Mouse (Mus musculus) liver, embryonic 14.5 days (tissue): ENCODE measurements around the gene Gtf2a2.

Experiments used
- CTCF ChIP-seq: IDR thresholded peaks from 2 replicates; pipeline ENCODE4 v1.5.1; 2016; ENCODE audit warnings: antibody characterized with exemption, low read depth, control low read depth
- EP300 ChIP-seq: IDR thresholded peaks from 2 replicates; pipeline ENCODE4 v1.6.1; 2016; ENCODE audit warnings: antibody characterized with exemption, low read depth

GRCm38 (mm10) chr9:70024648-70025047 is 12.3 kb downstream of the Gtf2a2 start:
- TF ChIP-seq CTCF (no peak), EP300 (no peak)
